Mouse (Mus musculus) Patski (cell line): ENCODE measurements at regions not wholly inside any gene's neighbourhood (a gene's known extent, or its start where the extent isn't known, plus 50 kb on each side); places are given as distances from the start of the nearest gene placed in this dataset.

Source experiments
- ATAC-seq: fragments of 100-300 bp; one replicate; pipeline ENCODE4 v1.8.0; 2021
- CTCF ChIA-PET: fragments of 350-600 bp; sonication (Branson Sonifier 250); formaldehyde crosslinking; loops from one replicate; lab custom pipeline; 2022; ENCODE audit warnings: inconsistent platforms; lab: Charles Lee
- POLR2A ChIA-PET: fragments of 350-600 bp; sonication (Branson Sonifier 250); formaldehyde crosslinking; loops from one replicate; lab custom pipeline; 2022; ENCODE audit warnings: antibody characterized with exemption, inconsistent platforms; lab: Charles Lee
- DNase-seq: peaks from one replicate; pipeline ENCODE4 v3.0.0-alpha.2; 2011; ENCODE audit warnings: low read depth, low spot score
- H3K27me3 ChIP-seq: fragments of 371-371 bp; one replicate; pipeline ENCODE4 v1.5.1; 2021
- CTCF ChIP-seq: fragments of 100-300 bp; IDR thresholded peaks from one replicate; pipeline ENCODE4 v1.5.1; 2021
- in situ Hi-C: fragments of 300-500 bp; cut with MboI; formaldehyde crosslinking; loops from 3 replicates; pipeline ENCODE4 v1.11.1; 2018; ENCODE audit warnings: low pct_unique_long_range_greater_than_20kb, mixed read lengths

DNA sequence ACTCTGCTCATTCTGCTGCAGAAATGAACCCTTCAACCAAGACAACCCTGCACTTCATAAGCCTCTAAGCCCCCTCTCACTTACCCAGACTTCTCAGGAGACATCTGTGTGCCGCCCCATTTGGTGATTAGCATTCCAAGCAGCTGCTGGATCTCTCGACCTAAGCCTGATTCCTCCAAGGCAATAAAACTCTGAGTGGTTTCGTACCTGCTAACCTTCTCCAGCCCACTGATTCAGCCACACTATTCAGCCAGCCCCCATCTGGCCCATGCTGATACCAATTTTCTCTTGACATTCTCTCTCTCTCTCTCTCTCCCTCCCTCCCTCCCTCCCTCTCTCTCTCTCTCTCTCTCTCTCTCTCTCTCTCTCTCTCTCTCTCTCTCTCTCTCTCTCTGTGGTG, 88.2 kb downstream of the Zmat3 start:
- ChIA-PET POLR2A (no interaction called here), CTCF (no interaction called here)
- no peak for DNase-seq
- H3K27me3 ChIP-seq: peaks cover 26% of the 10 kb centered on the region
- TF ChIP-seq CTCF: no peak
- ATAC-seq: no peak
- in situ Hi-C loops: no loop called here

DNA sequence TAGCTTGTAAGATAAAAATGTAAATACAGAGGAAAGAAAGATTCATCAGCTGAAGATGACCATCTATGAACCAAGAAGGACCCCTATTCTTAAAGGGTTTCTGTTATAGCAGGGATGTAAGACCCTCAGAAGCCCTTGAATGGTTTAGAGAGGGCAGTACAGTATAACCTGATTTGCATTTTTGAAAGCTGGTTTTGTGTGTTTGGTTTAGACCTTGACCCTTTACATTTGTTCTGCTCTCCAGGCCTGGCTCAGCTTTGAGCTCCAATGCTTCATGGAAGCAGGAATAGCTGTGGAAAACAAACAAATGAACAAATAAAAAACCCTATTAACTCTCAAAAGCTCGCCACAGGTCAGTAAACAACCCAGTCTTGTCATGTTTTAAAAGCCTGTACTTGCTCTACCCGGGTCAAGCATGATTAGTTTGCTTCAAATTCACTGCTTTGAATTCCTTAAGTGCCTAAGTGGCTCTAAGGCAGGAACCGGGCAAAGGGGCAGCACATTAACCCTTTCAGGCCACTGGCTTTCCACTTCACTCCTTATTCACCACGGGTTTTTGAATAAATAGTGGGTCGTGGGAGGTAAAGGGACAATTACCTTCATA, 100.1 kb downstream of the Zmat3 start:
- DNase-seq: no peak
- ATAC-seq: no peak
- TF ChIP-seq CTCF: no peak
- POLR2A ChIA-PET: no interaction called here
- in situ Hi-C loops: no loop called here
- CTCF ChIA-PET: interaction anchor here (0.9 to 1.8 kb wide), 2 partner anchors 9 to 13 kb away, joined by 5 read pairs; no protein-coding TSS in a partner anchor
- peaks cover 6% of the 10 kb centered on the region for H3K27me3 ChIP-seq
